Mouse (Mus musculus) A20 (cell line): ENCODE measurements around the gene Laptm5.

Source experiments
- DNase-seq: peaks from one replicate; pipeline ENCODE4 v3.0.0-alpha.2; 2011; ENCODE audit warnings: low read depth, low spot score

Laptm5 gene

DNA sequence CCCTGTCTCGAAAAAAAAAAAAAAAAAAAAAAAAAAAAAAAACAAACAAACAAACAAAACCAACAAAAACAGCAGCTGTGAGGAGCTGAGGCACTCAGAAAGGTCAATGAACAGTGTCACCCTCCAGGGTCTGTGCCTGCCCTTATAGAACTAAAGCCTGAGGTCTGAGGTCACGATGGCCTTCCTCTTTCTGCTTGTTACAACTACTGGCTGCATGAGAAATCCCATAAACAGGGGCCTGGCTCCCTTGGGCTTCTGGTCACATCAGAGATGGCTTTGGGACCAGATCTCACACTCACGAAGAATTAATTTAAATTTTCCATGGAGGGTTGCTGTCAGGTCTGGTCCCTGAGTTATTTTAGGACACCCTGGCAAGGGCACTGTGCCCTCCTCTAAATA is 13.5 kb upstream of the Laptm5 start:
- DNase-seq = no peak

DNA sequence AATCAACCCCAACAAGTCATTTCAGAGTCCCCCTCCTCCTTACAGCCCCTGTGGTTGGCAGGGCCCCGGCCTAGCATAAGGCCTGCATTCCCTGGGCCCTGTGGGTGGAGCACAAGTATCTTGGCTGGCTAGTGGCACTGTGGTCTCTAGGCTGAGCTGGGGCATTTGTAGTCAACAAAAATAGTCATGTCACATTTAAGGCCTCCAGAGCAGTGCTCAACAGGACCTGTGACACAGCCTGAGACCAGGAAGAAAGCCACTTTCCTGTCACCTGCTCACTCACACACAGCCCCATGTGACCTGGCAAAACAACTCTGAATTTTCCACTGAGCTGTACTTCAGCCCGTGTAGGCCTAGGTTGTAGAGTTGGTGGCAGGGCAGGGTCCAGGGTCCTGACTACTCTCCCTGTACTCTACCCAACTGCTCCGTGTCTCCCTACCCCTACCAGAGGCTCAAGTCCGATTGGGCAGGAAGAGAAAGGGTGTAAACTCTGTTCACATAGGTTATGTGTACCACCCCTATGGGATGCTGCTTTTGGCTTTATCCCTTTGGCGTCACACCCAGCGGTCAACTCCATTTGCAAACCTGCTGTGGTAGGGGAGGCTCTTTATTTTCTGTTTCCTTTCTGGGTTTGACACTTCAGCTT is 13.0 kb upstream of the Laptm5 start:
- DNase-seq = peak; percentile 56

GRCm38 (mm10) chr4:130900746-130901145 is 12.2 kb upstream of the Laptm5 start:
- DNase-seq = no peak

GRCm38 (mm10) chr4:130902289-130902781 is 10.6 kb upstream of the Laptm5 start:
- peak; percentile 80 for DNase-seq

DNA sequence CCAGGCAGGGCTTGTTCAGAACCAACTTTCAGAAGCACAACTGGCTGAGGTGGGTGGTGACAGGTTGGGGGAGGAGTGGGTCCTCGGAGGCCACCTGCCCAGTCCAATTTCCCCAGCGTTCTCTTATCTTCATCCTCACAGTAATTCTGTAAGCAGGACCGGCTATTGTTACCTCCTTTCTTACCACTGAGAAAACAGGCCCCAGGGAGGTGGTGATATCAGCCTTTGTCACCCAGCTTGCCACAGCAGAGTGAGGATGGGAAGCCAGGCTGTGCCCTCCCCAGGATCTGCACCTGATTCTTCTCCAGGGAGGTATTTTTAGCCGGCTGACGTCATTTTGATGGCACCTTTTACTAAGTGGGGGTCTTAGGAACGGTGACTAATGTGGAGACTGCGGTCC is 7.9 kb upstream of the Laptm5 start:
- DNase-seq = peak; percentile 27

DNA sequence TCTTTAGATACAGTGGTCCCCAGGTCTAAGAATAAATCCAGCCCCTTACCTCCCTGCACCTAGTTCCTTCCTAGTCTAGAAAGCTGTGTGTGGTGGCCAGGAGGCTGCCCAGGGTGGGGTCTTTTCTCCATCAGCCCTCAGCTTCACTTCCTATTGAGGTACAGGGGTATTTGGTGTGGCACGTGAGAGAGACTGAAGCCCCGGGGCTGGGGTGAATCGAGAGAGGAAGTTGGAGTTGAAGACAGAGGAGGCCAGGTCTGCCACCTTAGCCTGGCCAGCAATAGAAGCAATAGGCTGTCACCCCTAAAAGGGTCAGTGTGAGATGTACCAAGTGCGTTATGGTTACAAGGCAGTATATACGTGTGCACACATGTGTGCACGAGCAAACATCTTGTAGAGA is 7.0 kb upstream of the Laptm5 start:
- peak; percentile 83 for DNase-seq

GRCm38 (mm10) chr4:130906296-130906695 is 6.6 kb upstream of the Laptm5 start:
- DNase-seq = no peak

GRCm38 (mm10) chr4:130907200-130908069 is 5.5 kb upstream of the Laptm5 start:
- peak; percentile 81 for DNase-seq

DNA sequence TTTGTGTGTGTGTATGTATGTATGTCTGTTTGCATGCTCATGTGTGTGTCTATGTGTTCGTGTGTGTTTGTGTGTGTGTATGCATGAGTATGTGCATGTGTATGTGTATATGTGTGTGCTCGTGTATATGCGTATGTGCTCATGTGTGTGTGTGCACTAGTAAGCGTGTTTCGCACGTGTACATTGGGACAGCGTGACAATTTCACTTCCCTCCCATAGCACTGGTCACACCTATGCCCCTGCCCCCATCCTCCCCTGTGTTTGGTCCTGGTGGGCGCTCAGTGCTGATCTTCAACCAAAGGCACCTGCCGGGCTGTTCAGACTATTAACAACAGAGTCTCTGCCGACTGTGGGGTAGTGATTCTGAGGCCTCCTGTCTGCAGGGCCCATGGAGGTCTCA is 4.8 kb upstream of the Laptm5 start:
- DNase-seq = peak; percentile 59

DNA sequence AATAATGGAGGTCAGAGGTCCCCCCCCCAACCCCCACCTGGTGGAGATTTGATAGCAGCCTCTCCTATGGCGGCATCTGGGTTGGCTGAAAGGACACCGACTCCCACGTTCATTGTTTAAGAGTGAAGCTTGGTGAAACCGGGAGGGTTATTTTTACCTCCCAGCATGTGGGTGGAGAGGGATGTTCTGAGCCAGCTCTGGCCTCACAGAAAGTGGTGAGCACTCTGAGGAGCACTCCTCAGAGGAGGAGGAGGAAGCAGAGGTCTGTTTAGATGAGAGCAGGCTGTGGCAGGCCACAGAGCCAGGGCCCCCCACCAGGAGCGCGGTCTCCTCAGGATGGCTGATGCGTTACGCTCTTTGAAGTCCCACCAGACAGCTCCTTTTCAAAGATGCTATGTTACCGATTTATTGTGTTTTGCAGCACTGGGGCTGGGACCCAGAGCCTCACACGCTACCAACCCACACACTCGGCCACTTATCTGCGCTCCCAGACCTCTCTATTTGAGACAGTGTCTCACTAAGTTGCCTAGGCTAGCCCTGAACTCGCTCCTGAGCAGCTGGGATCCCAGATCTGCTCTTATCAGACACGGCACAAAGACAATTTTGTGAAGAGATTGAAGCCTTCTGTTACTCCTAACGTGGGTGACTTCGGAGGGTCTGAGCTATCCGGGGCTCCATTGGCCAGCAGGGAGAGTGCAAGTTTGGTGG is 3.6 kb upstream of the Laptm5 start:
- no peak for DNase-seq

- DNase-seq = peak; percentile 62
These were observed 2.3 kb upstream of the Laptm5 start for GRCm38 (mm10) chr4:130910666-130911065.

DNA sequence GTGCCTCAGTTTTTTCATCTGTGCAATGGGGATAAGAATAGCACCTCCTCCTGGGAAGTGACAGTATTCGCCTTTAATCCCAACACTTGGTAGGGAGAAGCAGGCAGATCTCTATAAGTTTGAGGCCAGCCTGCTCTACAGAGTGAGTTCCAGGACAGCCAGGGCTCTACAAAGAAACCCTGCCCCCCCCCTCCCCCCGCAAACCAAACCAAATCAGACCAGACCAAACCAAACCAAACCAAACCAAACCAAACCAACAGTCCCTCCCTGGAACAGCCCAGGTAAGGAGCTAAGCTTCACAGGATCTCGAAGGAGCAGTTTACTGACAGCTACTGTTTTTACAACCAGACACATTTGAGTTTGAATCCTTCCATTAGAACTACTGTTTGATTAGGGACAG is 299 bp upstream of the Laptm5 start:
- DNase-seq = no peak

DNA sequence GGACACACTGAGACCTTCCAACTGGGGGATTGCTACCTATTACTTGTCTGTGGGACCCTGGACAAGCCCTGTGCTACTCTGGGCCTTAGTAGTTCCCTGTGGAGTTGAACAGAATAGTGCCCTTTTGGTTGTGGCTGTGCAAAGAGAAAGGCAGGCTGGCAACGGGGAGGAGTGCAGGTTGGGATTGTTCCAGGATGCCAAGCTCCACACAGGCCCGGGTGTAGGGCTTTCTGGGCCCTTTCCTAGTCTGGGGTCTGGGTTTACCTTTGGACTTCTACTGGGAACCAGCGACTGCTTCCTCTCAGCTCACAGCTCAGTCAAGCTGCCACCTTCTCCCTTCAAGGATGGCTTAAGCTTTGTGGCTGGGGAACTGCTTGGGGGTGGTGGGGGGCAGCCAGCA is 586 bp downstream of the Laptm5 start:
- DNase-seq = no peak

DNA sequence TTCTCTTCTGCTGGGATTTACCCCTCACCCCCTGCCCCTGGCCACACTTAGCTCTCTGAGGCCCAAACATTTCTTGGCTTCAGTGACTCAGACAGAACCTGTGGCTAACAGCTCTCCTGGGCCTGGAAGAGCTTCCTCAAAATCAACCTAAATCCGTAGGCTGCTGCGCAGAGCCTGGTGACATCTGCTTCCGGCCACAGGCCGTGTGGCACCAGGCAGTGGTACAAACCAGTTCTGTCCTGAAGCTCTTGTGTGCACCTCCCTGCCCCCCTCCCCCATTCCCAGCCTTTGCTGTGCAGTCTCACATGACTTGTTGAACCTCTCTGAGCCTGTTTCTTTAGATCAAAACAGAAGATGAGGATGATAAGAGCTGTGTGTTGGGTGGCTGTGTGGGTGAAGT is 1.1 kb downstream of the Laptm5 start:
- DNase-seq = peak; percentile 89

- DNase-seq = peak; percentile 74
These were observed 1.6 kb downstream of the Laptm5 start for GRCm38 (mm10) chr4:130914527-130914926.

DNA sequence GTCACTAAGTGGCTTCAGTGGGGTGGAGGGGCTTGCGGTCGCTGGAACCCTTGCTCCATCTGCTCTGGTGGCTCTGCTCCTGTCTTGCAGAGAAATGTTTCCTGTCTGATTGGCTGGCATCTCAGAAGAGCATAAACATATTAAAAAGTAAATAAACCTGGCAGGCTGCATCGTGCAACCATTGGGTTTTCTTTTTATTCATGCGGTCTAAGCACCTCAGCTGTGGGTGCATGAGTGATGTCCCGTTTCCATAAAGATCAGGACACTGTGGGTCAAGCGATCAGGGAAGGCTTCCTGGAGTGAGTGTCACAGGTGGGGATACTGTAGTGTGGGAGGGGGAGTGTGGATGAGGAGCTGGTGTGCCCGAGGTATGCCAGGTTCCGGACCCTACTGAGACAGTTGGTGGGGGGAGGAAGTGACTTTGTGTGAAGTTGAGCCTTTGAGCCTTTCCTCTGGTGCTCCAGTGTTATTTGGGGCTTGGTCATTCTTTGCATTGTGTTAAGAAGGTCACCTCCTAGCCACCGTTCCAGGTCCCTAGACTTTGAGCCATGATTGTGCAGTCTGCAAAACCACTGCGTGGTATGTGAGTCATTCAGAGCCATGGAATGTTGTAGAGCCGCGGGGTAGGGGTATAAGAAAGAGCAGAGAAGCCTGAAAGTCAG is 2.2 kb downstream of the Laptm5 start:
- DNase-seq = no peak

DNA sequence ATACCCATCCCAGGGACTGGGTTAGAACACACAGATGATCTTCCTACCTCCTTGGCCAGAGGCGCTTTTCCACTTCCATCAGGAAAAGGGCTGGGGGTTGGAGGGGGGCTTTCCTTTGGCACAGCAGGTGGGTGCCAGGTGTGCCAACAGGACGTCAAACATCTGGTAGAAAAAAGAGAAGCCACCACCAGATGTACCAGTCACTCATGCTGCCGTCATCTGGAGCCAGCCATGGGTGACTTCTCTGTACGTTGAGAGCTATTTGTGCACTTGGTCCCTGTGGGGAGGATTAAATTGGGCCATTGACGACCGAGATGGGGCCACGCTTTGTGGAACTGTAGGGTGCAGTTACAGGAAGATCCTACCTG is 2.7 kb downstream of the Laptm5 start:
- peak; percentile 89 for DNase-seq

DNA sequence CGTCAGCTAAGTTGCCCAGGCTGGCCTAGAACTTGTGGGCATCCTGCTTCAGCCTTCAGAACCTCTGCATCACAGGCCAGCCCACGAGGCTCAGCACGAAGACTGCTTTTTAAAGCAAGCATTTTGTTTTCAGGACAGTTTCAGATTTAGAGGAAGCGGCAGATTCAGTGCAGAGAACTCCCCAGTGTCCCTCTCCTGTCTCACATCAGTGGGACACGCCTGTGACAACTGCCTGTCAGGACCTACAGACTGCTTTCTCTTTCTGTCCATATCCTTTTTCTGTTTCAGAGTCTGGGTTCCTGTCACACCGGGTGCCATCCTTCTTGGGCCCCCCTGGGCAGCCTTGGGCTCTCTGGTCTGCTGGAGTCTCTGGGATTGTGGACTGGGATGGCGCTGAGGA is 3.7 kb downstream of the Laptm5 start:
- peak; percentile 41 for DNase-seq

DNA sequence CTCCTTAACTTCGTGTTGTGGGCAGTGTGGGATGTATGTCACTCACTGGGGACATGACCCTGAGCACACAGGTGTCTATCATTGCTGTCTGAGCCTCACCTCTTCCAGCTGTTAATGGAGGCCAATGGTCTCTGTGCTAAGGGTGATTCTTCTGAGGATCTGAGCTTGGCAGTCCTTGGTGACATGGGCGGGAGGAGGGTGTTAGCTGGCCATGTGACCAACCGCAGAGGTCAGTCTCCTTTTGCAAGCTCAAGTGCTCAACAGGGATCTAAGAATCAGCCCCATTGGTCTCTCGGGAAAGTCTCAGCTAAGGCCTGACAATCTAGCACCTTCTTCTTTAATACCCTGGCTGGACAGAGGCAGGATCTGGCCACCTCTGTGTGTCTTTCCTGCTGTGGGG is 4.6 kb downstream of the Laptm5 start:
- DNase-seq = no peak

DNA sequence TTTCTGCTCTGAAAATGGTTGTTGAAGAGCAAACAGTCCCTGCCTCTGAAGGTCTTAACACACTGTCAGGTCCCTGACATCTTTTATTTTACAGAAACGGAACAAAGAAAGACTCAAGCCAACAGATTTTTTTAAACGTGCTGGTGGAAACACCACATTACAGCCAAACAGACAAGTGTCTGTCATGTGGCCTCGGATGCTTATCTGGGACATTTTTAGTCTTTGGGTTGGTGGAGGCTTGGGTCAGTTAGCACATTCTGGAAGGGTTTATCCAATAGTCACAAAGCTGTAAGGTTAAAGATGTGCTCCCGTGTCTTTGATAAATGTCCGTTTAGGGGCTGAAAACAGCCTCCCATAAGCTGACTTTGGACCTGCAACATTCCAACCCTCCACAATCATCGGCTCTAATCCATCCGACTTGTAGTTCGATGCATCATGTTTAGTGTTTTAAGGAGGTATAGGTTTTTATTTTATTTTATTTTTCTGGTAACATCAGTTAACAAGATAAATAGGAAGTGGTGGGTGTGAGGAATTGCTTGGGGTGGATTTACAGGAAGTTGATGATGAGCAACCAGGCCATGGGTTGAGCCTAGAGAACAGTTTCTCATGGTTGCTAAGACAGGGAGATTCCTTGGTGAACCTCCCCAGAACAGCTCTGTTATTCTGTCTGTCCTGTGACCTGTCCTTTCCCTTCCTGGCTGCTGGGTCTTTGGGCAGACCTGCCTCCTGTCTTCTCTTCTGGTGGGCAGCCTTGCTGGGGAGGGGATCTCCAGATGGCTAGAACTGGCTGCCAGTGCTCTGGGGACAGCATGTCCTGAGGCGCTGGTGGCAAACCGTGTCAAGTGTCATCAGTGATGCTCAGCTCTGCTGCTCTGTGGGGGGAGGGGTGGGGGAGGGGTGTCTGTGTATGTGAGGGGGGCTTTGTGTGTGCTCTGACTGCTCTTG is 6.2 kb downstream of the Laptm5 start:
- DNase-seq = peak; percentile 15
